Comparison of ENCODE assay signal across 8 mouse cellular contexts in genomic region chr6:89631809-89632562, GRCm38 (mm10). TPM values are rescaled to one million over a fixed set of nuclear protein-coding genes. Genes with fewer than 3 reads are reported as not detected.
DNase-seq lines count a peak whose midpoint lies in the region; ATAC-seq lines count a peak whose summit lies in the region.

No protein-coding gene starts in this region.

- intact Hi-C loops in heart, postnatal 25 days (cut with DNase I): loop anchor here (2.0 to 5.0 kb wide), 4 partner anchors 75 to 705 kb away; partner anchors contain the start of gene Plxna1

- H3K9me3 ChIP-seq in forebrain, embryonic 13.5 days (replicated peaks): no peaks in the 10 kb centered on the region

- no peaks in the 10 kb centered on the region for H3K36me3 ChIP-seq in forebrain, embryonic 13.5 days (ENCODE audit: poor library complexity, severe bottlenecking)

- 0 out of 2 replicates have a peak, but pooled peaks cover 3% of the 10 kb centered on the region for H3K27me3 ChIP-seq in forebrain, embryonic 13.5 days

- no peak overlapping the region for H3K27ac ChIP-seq in forebrain, embryonic 13.5 days

- peak; percentile 79 for ATAC-seq in forebrain, embryonic 13.5 days

- peaks cover 12% of the 10 kb centered on the region; the same call in 1 of the 2 replicates for H3K4me1 ChIP-seq in forebrain, embryonic 13.5 days

- H3K4me2 ChIP-seq in forebrain, embryonic 13.5 days: peak overlapping the region; percentile 35; the same call in 1 of the 2 replicates

- H3K9ac ChIP-seq in forebrain, embryonic 13.5 days: no peak overlapping the region

- WGBS in forebrain, embryonic 13.5 days: 12% methylated on average over 10 of the region's 10 CpGs

- no peak overlapping the region for H3K4me3 ChIP-seq in forebrain, embryonic 13.5 days

- DNase-seq in ES-CJ7 (ENCODE audit: low read depth, low spot score): peak; percentile 90
- peak; percentile 51 for DNase-seq in c-Kit-positive CD71-positive TER-119-negative erythroid progenitor cells, embryonic 14.5 days (ENCODE audit: low read depth)
- DNase-seq in heart, postnatal 25 days (ENCODE audit: low spot score): peak; percentile 65
- DNase-seq in layer of hippocampus, adult 18-20 months (ENCODE audit: low spot score in 2 of 2): peak; percentile 71 to 94
- peak; percentile 90 for DNase-seq in lung, postnatal 10 days
- DNase-seq in retina, adult 2 months (ENCODE audit: low read depth, low spot score): peak; percentile 37
- peak; percentile 68 for DNase-seq in thymus, postnatal 25 days

RNA-seq across cellular contexts. Expression of gene Txnrd3, which starts 11.8 kb away (rescaled TPM):
- 7.6 and 9.1 TPM in 2 replicates for polyA plus RNA-seq in forebrain, embryonic 13.5 days (2015; fragmentation: Nextera tagmentation; extraction: Ambion mirVana)
- total RNA-seq in heart, postnatal 25 days (2021): 10 to 100 TPM; 15.0 to 15.8 TPM
- 1 to 10 TPM; 3.7 to 4.0 TPM for total RNA-seq in layer of hippocampus, adult 18-20 months (2021)

RNA-seq across cellular contexts. Expression of gene Chchd6, which starts 36.5 kb away (rescaled TPM):
- polyA plus RNA-seq in forebrain, embryonic 13.5 days (2015; fragmentation: Nextera tagmentation; extraction: Ambion mirVana): 108 and 121 TPM in 2 replicates
- 10 to 100 TPM; 10.1 to 13.5 TPM for total RNA-seq in heart, postnatal 25 days (2021)
- total RNA-seq in layer of hippocampus, adult 18-20 months (2021): 10 to 100 TPM; 69.6 to 76.4 TPM

Comparison
In these comparisons a context has a peak if more than half of its experiments do, and no peak if none do; other contexts are left out.
1. DNase-seq: peak in every context shown above with its lines; median percentile 90 in ES-CJ7; 90 in lung, postnatal 10 days; 82 in layer of hippocampus, adult 18-20 months; 68 in thymus, postnatal 25 days; 65 in heart, postnatal 25 days; 51 in c-Kit-positive CD71-positive TER-119-negative erythroid progenitor cells, embryonic 14.5 days; 37 in retina, adult 2 months.
2. RNA of gene Chchd6, which starts 36.5 kb away (total RNA-seq): 69.6 to 76.4 TPM in layer of hippocampus, adult 18-20 months; 10.1 to 13.5 TPM in heart, postnatal 25 days; every median in the first group is over 4 times any median in the second.